Mouse (Mus musculus): Measurements from ENCODE around the gene Map2. TPM values are rescaled to one million over a fixed set of nuclear protein-coding genes. Genes with fewer than 3 reads are reported as not detected.

The Map2 gene
- 1 to 10 TPM; 3.8 to 7.7 TPM for polyA plus RNA-seq (2017; shearing (Covaris generic))

GRCm38 (mm10) chr1:66175041-66175665 lies at the start of gene Map2:
Gene Map2 (plus strand): TSS chr1:66175273.

GRCm38 (mm10) chr1:66467821-66468703 lies 293.0 kb downstream of the Map2 start, which contains the start of gene Unc80:
Gene Unc80 (plus strand): TSS chr1:66468367.

Other genes with a start within 250 kb of the Map2 start
- gene Crygf, start 248.8 kb upstream of the Map2 start, polyA plus RNA-seq (2017; shearing (Covaris generic)): not detected

All from inflammation-experienced regulatory T-cells (primary cell).